Comparison of ENCODE assay signal across 8 mouse cellular contexts in genomic region chr10:44004221-44004751, GRCm38 (mm10).
DNase-seq lines count a peak whose midpoint lies in the region; ATAC-seq lines count a peak whose summit lies in the region.

No protein-coding gene starts in this region.

- peaks cover 41% of the 10 kb centered on the region for H3K79me2 ChIP-seq in macrophage (ENCODE audit: inconsistent target)

- peak overlapping the region; percentile 76 for H3K4me2 ChIP-seq in heart, embryonic 15.5 days
- H3K4me2 ChIP-seq in kidney, embryonic 16.5 days (replicated peaks; ENCODE audit: low read depth, low read length): peak overlapping the region; percentile 76

- no peak overlapping the region for H3K27ac ChIP-seq in heart, embryonic 15.5 days
- no peak overlapping the region for H3K27ac ChIP-seq in kidney, embryonic 16.5 days (ENCODE audit: low read length)
- H3K27ac ChIP-seq in macrophage: no peak overlapping the region

- no peaks in the 10 kb centered on the region for H3K36me3 ChIP-seq in heart, embryonic 15.5 days
- H3K36me3 ChIP-seq in kidney, embryonic 16.5 days (ENCODE audit: insufficient read depth, low read length): no peaks in the 10 kb centered on the region
- no peaks in the 10 kb centered on the region for H3K36me3 ChIP-seq in macrophage (ENCODE audit: inconsistent target)

- peak overlapping the region; percentile 67 for H3K4me3 ChIP-seq in heart, embryonic 15.5 days
- H3K4me3 ChIP-seq in kidney, embryonic 16.5 days (ENCODE audit: low read length): peak overlapping the region; percentile 73
- H3K4me3 ChIP-seq in macrophage (ENCODE audit: inconsistent target): peak overlapping the region; percentile 74

- H3K9me3 ChIP-seq in heart, embryonic 15.5 days (replicated peaks): no peaks in the 10 kb centered on the region
- H3K9me3 ChIP-seq in kidney, embryonic 16.5 days (ENCODE audit: low read length): no peaks in the 10 kb centered on the region

- H3K27me3 ChIP-seq in heart, embryonic 15.5 days: peaks cover 85% of the 10 kb centered on the region
- H3K27me3 ChIP-seq in kidney, embryonic 16.5 days (ENCODE audit: insufficient read depth, low read length): peaks cover 63% of the 10 kb centered on the region

- H3K4me1 ChIP-seq in heart, embryonic 15.5 days (replicated peaks): peaks cover 25% of the 10 kb centered on the region
- H3K4me1 ChIP-seq in kidney, embryonic 16.5 days (ENCODE audit: insufficient read depth, low read length): peaks cover 29% of the 10 kb centered on the region

- ATAC-seq in heart, embryonic 15.5 days (replicated peaks; ENCODE audit: insufficient number of reproducible peaks, insufficient read depth, low FRiP score, low read depth): no peak
- ATAC-seq in kidney, embryonic 16.5 days (ENCODE audit: low FRiP score, low TSS enrichment): 0 out of 2 replicates have a peak, but pooled peaks have one; percentile 20

- WGBS in heart, embryonic 15.5 days: 1% methylated on average over 33 of the region's 33 CpGs
- 2% methylated on average over 33 of the region's 33 CpGs for WGBS in kidney, embryonic 16.5 days
- WGBS in macrophage (ENCODE audit: missing documents): 9% methylated on average over 32 of the region's 33 CpGs

- DNase-seq in spleen, postnatal 10 days (ENCODE audit: low spot score in 2 of 2): peak; percentile 29 to 36
- no peak for DNase-seq in spleen, adult 12 weeks (ENCODE audit: low spot score)
- DNase-seq in embryo, embryonic 10.5 days (ENCODE audit: low spot score): peak; percentile 30
- peak; percentile 57 for DNase-seq in testis, postnatal 10 days (ENCODE audit: low spot score)
- no peak for DNase-seq in thymus, postnatal 10 days (ENCODE audit: low spot score in 2 of 2)

- H3K9ac ChIP-seq in heart, embryonic 15.5 days: peak overlapping the region; percentile 36
- H3K9ac ChIP-seq in kidney, embryonic 16.5 days (replicated peaks; ENCODE audit: low read length): peak overlapping the region; percentile 68

Comparison
In these comparisons a context has a peak if more than half of its experiments do, and no peak if none do; other contexts are left out.
1. DNase-seq: peak in spleen, postnatal 10 days (2 of 2), embryo, embryonic 10.5 days (single experiment) and testis, postnatal 10 days (single experiment); none in spleen, adult 12 weeks (single experiment) and thymus, postnatal 10 days (0 of 2).
2. Peak in every context shown above with its lines, with median percentiles within 50 percentile points of each other: H3K4me3 ChIP-seq.